Mouse (Mus musculus) heart, postnatal 0 days (tissue): ENCODE results near the gene Frat2. TPM values are rescaled to one million over a fixed set of nuclear protein-coding genes. Genes with fewer than 3 reads are reported as not detected.
A peak's percentile ranks its signal among the peaks of the same experiment; 100 is the strongest.

Experiments used
- ATAC-seq: fragments of 200-750 bp; cut with Nextera tagmentation; 2 replicates; pipeline ENCODE4 v1.8.0; 2017; ENCODE audit warnings: low read depth, moderate number of reproducible peaks, moderate library complexity; ENCODE audit not compliant: insufficient read depth
- DNase-seq: peaks from one replicate; pipeline ENCODE4 v3.0.0-alpha.2; 2016; ENCODE audit warnings: low spot score
- H3K27ac ChIP-seq: fragments of 300-500 bp; sonication (generic); 2 replicates; pipeline ENCODE4 v1.5.1; 2014; ENCODE audit warnings: low read depth, mild to moderate bottlenecking
- H3K27me3 ChIP-seq: fragments of 300-500 bp; sonication (generic); 2 replicates; pipeline ENCODE4 v1.6.1; 2014; ENCODE audit warnings: low read length, mixed read lengths; ENCODE audit not compliant: control insufficient read depth, insufficient read depth
- H3K36me3 ChIP-seq: fragments of 300-500 bp; sonication (generic); replicated peaks from 2 replicates; pipeline ENCODE4 v1.6.1; 2014; ENCODE audit warnings: low read length, mixed read lengths; ENCODE audit not compliant: control insufficient read depth, insufficient read depth
- H3K4me1 ChIP-seq: fragments of 300-500 bp; sonication (generic); 2 replicates; pipeline ENCODE4 v1.6.1; 2014; ENCODE audit warnings: antibody characterized with exemption; ENCODE audit not compliant: control insufficient read depth, insufficient read depth
- H3K4me2 ChIP-seq: fragments of 300-500 bp; sonication (generic); 2 replicates; pipeline ENCODE4 v1.6.1; 2014; ENCODE audit warnings: low read depth, mild to moderate bottlenecking, low read length, moderate library complexity
- H3K4me3 ChIP-seq: fragments of 300-500 bp; sonication (generic); 2 replicates; pipeline ENCODE4 v1.5.1; 2014; ENCODE audit warnings: low read depth, low read length
- H3K9ac ChIP-seq: fragments of 300-500 bp; sonication (generic); replicated peaks from 2 replicates; pipeline ENCODE4 v1.6.1; 2014; ENCODE audit warnings: low read depth, low read length, mixed read lengths
- H3K9me3 ChIP-seq: fragments of 300-500 bp; sonication (generic); replicated peaks from 2 replicates; pipeline ENCODE4 v1.6.1; 2016; ENCODE audit warnings: low read length; ENCODE audit not compliant: control insufficient read depth
- CTCF ChIP-seq: IDR thresholded peaks from 2 replicates; pipeline ENCODE4 v1.5.1; 2016; ENCODE audit warnings: antibody characterized with exemption, control low read depth, low read depth
- EP300 ChIP-seq: IDR thresholded peaks from 2 replicates; pipeline ENCODE4 v1.6.1; 2016; ENCODE audit warnings: antibody characterized with exemption, low read depth
- WGBS: fragments of 180-500 bp; shearing (Covaris S2); extraction: QIAGEN DNeasy Blood & Tissue Kit; methylation state at CpG from one replicate; pipeline ENCODE4 v1.1.7; 2014; 5-methylcytosine and 5-hydroxymethylcytosine counted together
- polyA plus RNA-seq: library from polyadenylated mRNA; unstranded; fragments of >200 nt; fragmentation: Nextera tagmentation; extraction: Ambion mirVana; gene quantifications from 2 replicates; pipeline ENCODE4 v1.2.1, GENCODE M21; 2015
- total RNA-seq: library from RNA; depleted of rRNA; stranded (reverse); fragments of >200 nt; gene quantifications from 2 replicates; pipeline ENCODE4 v1.2.3, GENCODE M21; 2014; ENCODE audit warnings: low replicate concordance

Gene Frat2
- total and polyA plus RNA-seq, 2 experiments from 2014 or later, result 1.4 to 5.6 TPM

- no peaks in the 10 kb centered on the region for H3K36me3 ChIP-seq
- H3K27ac ChIP-seq, result 0 out of 2 replicates have a peak overlapping the region, but pooled peaks have one; percentile 3
- WGBS, result 32% methylated on average over 9 of the region's 9 CpGs
- ATAC-seq (peak; percentile 40; the same call in 1 of the 2 replicates), DNase-seq (no peak)
- TF ChIP-seq EP300, result no peak
- no peak for TF ChIP-seq CTCF
- H3K4me3 ChIP-seq, result no peak overlapping the region
- H3K9ac ChIP-seq, result no peak overlapping the region
- no peak overlapping the region for H3K4me2 ChIP-seq
- H3K9me3 ChIP-seq, result no peaks in the 10 kb centered on the region
- H3K4me1 ChIP-seq, result peaks cover 23% of the 10 kb centered on the region; the same call in 1 of the 2 replicates
- H3K27me3 ChIP-seq, result peaks cover 8% of the 10 kb centered on the region
These were observed 10.6 kb downstream of the Frat2 start for GRCm38 (mm10) chr19:41837194-41837916.

- no peak for ATAC-seq
- no peak for DNase-seq
- Histone ChIP-seq H3K4me1 (peaks cover 26% of the 10 kb centered on the region; the same call in 1 of the 2 replicates), H3K9me3 (no peaks in the 10 kb centered on the region), H3K4me2 (no peak overlapping the region), H3K27ac (no peak overlapping the region), H3K4me3 (no peak overlapping the region), H3K9ac (no peak overlapping the region), H3K36me3 (no peaks in the 10 kb centered on the region), H3K27me3 (peaks cover 11% of the 10 kb centered on the region)
- TF ChIP-seq CTCF (no peak), EP300 (no peak)
- 59% methylated on average over 3 of the region's 3 CpGs for WGBS
These were observed 11.2 kb downstream of the Frat2 start for GRCm38 (mm10) chr19:41836719-41837118.

DNA sequence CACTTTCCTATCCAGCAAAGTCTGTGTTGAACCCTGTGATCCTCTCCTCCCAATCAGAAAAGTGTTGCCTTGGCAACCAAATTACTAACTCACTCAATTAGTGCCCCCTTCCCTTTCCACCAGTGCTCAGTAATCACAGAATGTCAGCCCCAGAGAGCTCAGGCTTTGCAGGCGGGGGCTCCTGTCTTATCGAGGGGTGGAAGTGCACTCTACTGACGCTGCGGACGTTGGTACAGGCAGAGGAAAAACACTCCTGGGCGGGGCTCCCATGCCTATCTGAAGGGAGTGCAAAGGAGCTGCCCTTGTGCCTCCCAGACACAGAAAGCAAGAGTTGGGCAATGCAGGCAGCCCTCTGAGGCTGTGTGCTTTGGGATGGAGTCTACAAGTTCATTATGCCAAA is 12.1 kb downstream of the Frat2 start:
- peak; percentile 31 for ATAC-seq
- Histone ChIP-seq H3K9ac (no peak overlapping the region), H3K36me3 (no peaks in the 10 kb centered on the region), H3K27ac (no peak overlapping the region), H3K4me3 (no peak overlapping the region), H3K4me2 (peak overlapping the region; percentile 38; the same call in 1 of the 2 replicates), H3K9me3 (no peaks in the 10 kb centered on the region), H3K4me1 (peaks cover 30% of the 10 kb centered on the region; the same call in 1 of the 2 replicates), H3K27me3 (peaks cover 15% of the 10 kb centered on the region)
- TF ChIP-seq CTCF (no peak), EP300 (no peak)
- WGBS, result 3% methylated on average over 6 of the region's 6 CpGs
- DNase-seq, result peak; percentile 41

- TF ChIP-seq CTCF (no peak), EP300 (no peak)
- Histone ChIP-seq H3K9ac (no peak overlapping the region), H3K4me1 (peaks cover 30% of the 10 kb centered on the region; the same call in 1 of the 2 replicates), H3K9me3 (no peaks in the 10 kb centered on the region), H3K36me3 (no peaks in the 10 kb centered on the region), H3K27ac (no peak overlapping the region), H3K27me3 (peaks cover 15% of the 10 kb centered on the region), H3K4me3 (no peak overlapping the region), H3K4me2 (no peak overlapping the region; the same call in 1 of the 2 replicates)
- WGBS, result 61% methylated on average over 6 of the region's 6 CpGs
- DNase-seq, result no peak
- ATAC-seq, result no peak
These were observed 12.5 kb downstream of the Frat2 start for GRCm38 (mm10) chr19:41835407-41835806.

GRCm38 (mm10) chr19:41832501-41833201 is 15.3 kb downstream of the Frat2 start:
- 81% methylated on average over 13 of the region's 13 CpGs for WGBS
- no peaks in the 10 kb centered on the region for H3K9me3 ChIP-seq
- DNase-seq, result no peak

More at GRCm38 (mm10) chr19:41832501-41833201, 15.3 kb downstream of the Frat2 start:
- peaks cover 15% of the 10 kb centered on the region for H3K27me3 ChIP-seq
- no peak overlapping the region for H3K4me2 ChIP-seq
- ATAC-seq, result no peak
- peaks cover 25% of the 10 kb centered on the region; the same call in 1 of the 2 replicates for H3K4me1 ChIP-seq
- no peaks in the 10 kb centered on the region for H3K36me3 ChIP-seq
- no peak overlapping the region for H3K9ac ChIP-seq
- H3K27ac ChIP-seq, result no peak overlapping the region
- TF ChIP-seq EP300, result no peak
- no peak for TF ChIP-seq CTCF
- H3K4me3 ChIP-seq, result no peak overlapping the region
